Mouse (Mus musculus) adrenal gland, postnatal 14 days (tissue): ENCODE data around the gene Pkd1. TPM values are rescaled to one million over a fixed set of nuclear protein-coding genes. Genes with fewer than 3 reads are reported as not detected.
A peak's percentile ranks its signal among the peaks of the same experiment; 100 is the strongest.

ENCODE experiments used
- DNase-seq: peaks from one replicate; pipeline ENCODE4 v3.0.0; 2021; ENCODE audit warnings: mixed read lengths
- total RNA-seq: library from RNA; stranded (reverse); gene quantifications from 2 replicates; pipeline ENCODE4 v1.2.3, GENCODE M21; 2021

Gene Pkd1
- total RNA-seq, 1 experiment from 2014 or later: 42.2 TPM

- peak; percentile 45 for DNase-seq
Observed at GRCm38 (mm10) chr17:24567034-24567779, 17.6 kb downstream of the Pkd1 start.

- no peak for DNase-seq
Observed at GRCm38 (mm10) chr17:24569837-24570236, 20.2 kb downstream of the Pkd1 start.

- no peak for DNase-seq
Observed at GRCm38 (mm10) chr17:24572651-24573245, 23.1 kb downstream of the Pkd1 start.

- no peak for DNase-seq
Observed at GRCm38 (mm10) chr17:24573811-24574210, 24.2 kb downstream of the Pkd1 start.

- DNase-seq: no peak
Observed at GRCm38 (mm10) chr17:24579532-24579931, 29.9 kb downstream of the Pkd1 start.

GRCm38 (mm10) chr17:24580287-24580686 lies 30.7 kb downstream of the Pkd1 start:
- DNase-seq: no peak

GRCm38 (mm10) chr17:24583599-24584460 lies 34.2 kb downstream of the Pkd1 start:
- no peak for DNase-seq

GRCm38 (mm10) chr17:24584520-24584919 lies 34.9 kb downstream of the Pkd1 start:
- DNase-seq: no peak

GRCm38 (mm10) chr17:24586532-24586931 lies 36.9 kb downstream of the Pkd1 start:
- no peak for DNase-seq

- DNase-seq: no peak
Observed at GRCm38 (mm10) chr17:24590943-24591342, 41.3 kb downstream of the Pkd1 start.

- DNase-seq: no peak
Observed at GRCm38 (mm10) chr17:24591695-24592094, 42.1 kb downstream of the Pkd1 start.

- no peak for DNase-seq
Observed at GRCm38 (mm10) chr17:24593248-24593647, 43.6 kb downstream of the Pkd1 start.

GRCm38 (mm10) chr17:24593992-24594890 lies 44.6 kb downstream of the Pkd1 start:
- DNase-seq: no peak

GRCm38 (mm10) chr17:24595126-24596072 lies 45.8 kb downstream of the Pkd1 start:
- peak; percentile 46 for DNase-seq

GRCm38 (mm10) chr17:24596073-24596466 lies 46.4 kb downstream of the Pkd1 start:
- DNase-seq: no peak

- DNase-seq: no peak
Observed at GRCm38 (mm10) chr17:24596471-24597183, 47.0 kb downstream of the Pkd1 start.

- DNase-seq: no peak
Observed at GRCm38 (mm10) chr17:24597989-24598388, 48.4 kb downstream of the Pkd1 start.

GRCm38 (mm10) chr17:24600502-24600901 lies 50.9 kb downstream of the Pkd1 start:
- DNase-seq: no peak

- DNase-seq: no peak
Observed at GRCm38 (mm10) chr17:24603961-24604360, 54.3 kb downstream of the Pkd1 start.

- DNase-seq: no peak
Observed at GRCm38 (mm10) chr17:24604557-24604956, 54.9 kb downstream of the Pkd1 start.
